Mouse (Mus musculus) limb, embryonic 10.5 days (tissue): ENCODE data around the gene Lin9. TPM values are rescaled to one million over a fixed set of nuclear protein-coding genes. Genes with fewer than 3 reads are reported as not detected.
"Not testable (repeated sequence)": the region's sequence is repeated elsewhere in the genome, so short reads cannot be mapped to it uniquely, and the experiment has no call there.

Experiments
- DNase-seq: peaks from one replicate; pipeline ENCODE4 v3.0.0-alpha.2; 2017; ENCODE audit warnings: low spot score
- H3K27ac ChIP-seq: fragments of 300-500 bp; sonication (generic); 2 replicates; pipeline ENCODE4 v1.5.1; 2016; ENCODE audit warnings: mild to moderate bottlenecking
- H3K27me3 ChIP-seq: fragments of 300-500 bp; sonication (generic); 2 replicates; pipeline ENCODE4 v1.6.1; 2016; ENCODE audit warnings: low read depth, mild to moderate bottlenecking; ENCODE audit not compliant: poor library complexity, severe bottlenecking
- H3K36me3 ChIP-seq: fragments of 300-500 bp; sonication (generic); 2 replicates; pipeline ENCODE4 v1.6.1; 2016; ENCODE audit warnings: mild to moderate bottlenecking, moderate library complexity
- H3K4me1 ChIP-seq: fragments of 300-500 bp; sonication (generic); 2 replicates; pipeline ENCODE4 v1.6.1; 2016
- H3K4me3 ChIP-seq: fragments of 300-500 bp; sonication (generic); 2 replicates; pipeline ENCODE4 v1.5.1; 2016; ENCODE audit warnings: mild to moderate bottlenecking, moderate library complexity
- H3K9me3 ChIP-seq: fragments of 300-500 bp; sonication (generic); replicated peaks from 2 replicates; pipeline ENCODE4 v1.6.1; 2016; ENCODE audit warnings: mild to moderate bottlenecking
- WGBS: fragments of 180-500 bp; shearing (Covaris S2); methylation state at CpG from one replicate; pipeline ENCODE4 v1.1.7; 2016; 5-methylcytosine and 5-hydroxymethylcytosine counted together
- polyA plus RNA-seq: library from polyadenylated mRNA; unstranded; fragments of >200 nt; fragmentation: Nextera tagmentation; extraction: Ambion mirVana; gene quantifications from 2 replicates; pipeline ENCODE4 v1.2.1, GENCODE M21; 2016

Lin9 gene
- polyA plus RNA-seq, result 18.3 and 24.9 TPM in 2 replicates

- Histone ChIP-seq H3K27me3 (no peaks in the 10 kb centered on the region), H3K36me3 (peaks cover 23% of the 10 kb centered on the region), H3K4me3 (peak within 1 kb of the TSS; percentile 93), H3K4me1 (peaks cover 39% of the 10 kb centered on the region), H3K9me3 (no peaks in the 10 kb centered on the region), H3K27ac (peak within 1 kb of the TSS; percentile 100)
- WGBS, result under 1% methylated on average over 46 of the region's 47 CpGs
- DNase-seq, result peak; percentile 98
Observed at GRCm38 (mm10) chr1:180641137-180641517, at the start of gene Lin9. TSS of gene Lin9 (plus strand) at chr1:180641150.

DNA sequence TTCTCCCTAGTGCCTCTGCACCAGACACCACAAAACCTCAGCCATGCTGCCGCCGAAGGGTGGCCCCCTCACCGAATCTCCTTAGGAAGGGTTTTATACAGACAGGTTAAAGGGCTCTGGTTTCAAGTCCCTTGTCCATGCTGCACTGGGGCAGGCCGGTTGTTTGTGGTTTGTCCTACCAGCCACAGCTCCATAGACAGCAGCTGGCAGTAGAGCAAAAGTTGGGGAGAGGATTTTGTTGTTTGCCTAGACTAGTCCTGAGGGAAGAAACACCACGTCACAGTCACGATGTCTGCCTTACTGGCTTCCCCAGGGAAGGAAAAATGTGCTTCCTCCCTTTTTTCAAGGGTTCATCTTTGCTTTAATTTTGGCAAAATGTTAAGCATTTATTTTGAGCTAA is 40.4 kb upstream of the Lin9 start:
- no peak for DNase-seq
- H3K36me3 ChIP-seq, result peaks cover 99% of the 10 kb centered on the region
- no peaks in the 10 kb centered on the region for H3K4me1 ChIP-seq
- WGBS, result 92% methylated on average over 6 of the region's 6 CpGs
- no peak overlapping the region for H3K4me3 ChIP-seq
- no peak overlapping the region for H3K27ac ChIP-seq
- no peaks in the 10 kb centered on the region for H3K27me3 ChIP-seq
- no peaks in the 10 kb centered on the region for H3K9me3 ChIP-seq

GRCm38 (mm10) chr1:180601806-180602205 is 39.1 kb upstream of the Lin9 start:
- no peak overlapping the region for H3K27ac ChIP-seq
- 92% methylated on average over 6 of the region's 6 CpGs for WGBS
- no peak for DNase-seq
- H3K27me3 ChIP-seq, result no peaks in the 10 kb centered on the region
- peaks cover 91% of the 10 kb centered on the region for H3K36me3 ChIP-seq
- no peaks in the 10 kb centered on the region for H3K9me3 ChIP-seq
- H3K4me1 ChIP-seq, result no peaks in the 10 kb centered on the region
- H3K4me3 ChIP-seq, result no peak overlapping the region

DNA sequence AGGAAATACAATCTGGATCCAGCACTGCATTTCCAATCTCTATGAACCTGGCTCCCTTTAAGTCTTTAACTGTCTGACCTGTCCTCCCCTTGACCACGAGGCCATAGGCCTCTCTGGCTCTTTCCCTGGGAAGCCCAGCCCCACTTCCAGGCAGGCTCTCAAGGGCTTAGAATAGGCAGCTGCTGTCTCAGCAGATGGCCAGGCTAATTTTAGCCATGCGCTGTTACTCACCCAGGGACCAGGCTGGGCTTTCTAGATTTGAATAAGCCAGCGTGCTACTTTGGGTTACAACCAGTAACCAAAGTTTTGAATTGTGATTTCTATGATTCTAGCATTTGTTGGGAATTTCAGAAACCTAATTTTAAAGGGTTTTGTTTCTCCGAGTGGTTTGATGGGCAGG is 36.4 kb upstream of the Lin9 start:
- 75% methylated on average over 4 of the region's 4 CpGs for WGBS
- Histone ChIP-seq H3K4me1 (no peaks in the 10 kb centered on the region), H3K4me3 (no peak overlapping the region), H3K9me3 (no peaks in the 10 kb centered on the region), H3K36me3 (peaks cover 63% of the 10 kb centered on the region), H3K27me3 (no peaks in the 10 kb centered on the region), H3K27ac (no peak overlapping the region)
- DNase-seq, result no peak

DNA sequence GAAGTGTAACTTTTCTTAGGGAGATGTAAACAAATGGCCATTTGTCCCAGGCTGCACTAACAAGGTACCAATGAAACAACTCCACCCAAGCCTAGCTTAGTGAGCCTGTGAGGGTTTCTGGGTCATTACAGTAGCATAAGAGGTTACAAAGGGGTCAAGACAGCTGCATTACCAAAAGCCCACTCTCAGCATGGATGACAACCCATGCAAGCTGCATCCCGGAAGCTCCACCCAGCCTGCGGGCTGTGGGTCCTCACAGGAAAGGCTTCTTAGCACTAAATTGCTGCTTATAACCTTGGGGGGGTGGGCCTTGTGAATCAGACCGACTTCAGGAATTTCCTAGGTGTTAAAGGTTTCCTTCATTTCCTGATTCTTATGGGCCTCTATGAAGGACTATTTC is 34.8 kb upstream of the Lin9 start:
- H3K27me3 ChIP-seq, result no peaks in the 10 kb centered on the region
- no peak overlapping the region for H3K27ac ChIP-seq
- H3K4me3 ChIP-seq, result no peak overlapping the region
- no peaks in the 10 kb centered on the region for H3K4me1 ChIP-seq
- WGBS, result 25% methylated on average over 3 of the region's 3 CpGs
- H3K9me3 ChIP-seq, result no peaks in the 10 kb centered on the region
- no peak for DNase-seq
- peaks cover 48% of the 10 kb centered on the region for H3K36me3 ChIP-seq

GRCm38 (mm10) chr1:180606796-180607577 is 34.0 kb upstream of the Lin9 start:
- Histone ChIP-seq H3K4me1 (no peaks in the 10 kb centered on the region), H3K27ac (no peak overlapping the region), H3K9me3 (0 out of 2 replicates have a peak, but pooled peaks cover 2% of the 10 kb centered on the region), H3K4me3 (no peak overlapping the region), H3K27me3 (no peaks in the 10 kb centered on the region), H3K36me3 (peaks cover 39% of the 10 kb centered on the region)
- DNase-seq, result no peak
- WGBS, result 77% methylated on average over 10 of the region's 10 CpGs

DNA sequence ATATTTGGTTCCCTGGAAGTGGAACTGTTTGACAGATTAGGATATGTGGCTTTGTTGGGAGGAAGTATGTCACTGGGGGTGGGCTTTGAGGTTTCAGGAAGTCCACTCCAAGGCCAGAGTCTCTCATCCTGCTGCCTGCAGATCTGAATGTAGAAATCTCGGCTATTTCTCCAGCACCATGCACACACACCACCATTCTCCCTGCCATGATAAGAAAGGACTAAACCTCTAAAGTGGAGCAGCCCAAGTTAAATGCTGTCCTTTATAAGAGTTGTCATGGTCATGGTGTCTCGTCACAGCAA is 33.4 kb upstream of the Lin9 start:
- no peak overlapping the region for H3K4me3 ChIP-seq
- 89% methylated on average over 2 of the region's 2 CpGs for WGBS
- no peaks in the 10 kb centered on the region for H3K27me3 ChIP-seq
- H3K4me1 ChIP-seq, result no peaks in the 10 kb centered on the region
- H3K36me3 ChIP-seq, result peaks cover 33% of the 10 kb centered on the region
- 0 out of 2 replicates have a peak, but pooled peaks cover 2% of the 10 kb centered on the region for H3K9me3 ChIP-seq
- DNase-seq, result no peak
- no peak overlapping the region for H3K27ac ChIP-seq

GRCm38 (mm10) chr1:180611842-180612241 is 29.1 kb upstream of the Lin9 start:
- not testable (repeated sequence) for H3K36me3 ChIP-seq, H3K27ac ChIP-seq, H3K4me3 ChIP-seq, H3K9me3 ChIP-seq, H3K4me1 ChIP-seq, DNase-seq, H3K27me3 ChIP-seq
- 95% methylated on average over 11 of the region's 14 CpGs for WGBS

DNA sequence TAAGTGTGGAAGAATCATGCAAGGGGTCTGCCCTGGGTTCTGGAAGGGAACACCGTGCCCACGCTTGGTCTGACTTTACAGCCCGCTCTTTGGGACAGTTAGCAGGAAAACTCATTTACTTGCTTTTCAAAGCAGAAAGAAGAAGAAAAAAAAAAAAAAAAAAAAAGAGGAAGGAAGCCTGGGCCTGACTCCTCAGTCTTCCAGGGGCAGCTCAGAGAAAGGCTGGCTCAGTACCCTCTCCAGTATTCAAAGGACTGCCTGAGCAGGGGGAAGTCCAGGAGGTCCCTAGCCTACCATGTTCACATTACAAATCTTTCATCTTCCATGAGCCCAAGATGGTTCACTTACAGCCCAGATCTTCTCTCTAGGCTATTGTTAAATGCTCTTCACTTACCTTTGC is 24.2 kb upstream of the Lin9 start:
- Histone ChIP-seq H3K4me3 (no peak overlapping the region), H3K27ac (no peak overlapping the region), H3K4me1 (no peaks in the 10 kb centered on the region), H3K9me3 (0 out of 2 replicates have a peak, but pooled peaks cover 1% of the 10 kb centered on the region), H3K36me3 (no peaks in the 10 kb centered on the region), H3K27me3 (no peaks in the 10 kb centered on the region)
- DNase-seq, result no peak
- 96% methylated on average over 3 of the region's 3 CpGs for WGBS

DNA sequence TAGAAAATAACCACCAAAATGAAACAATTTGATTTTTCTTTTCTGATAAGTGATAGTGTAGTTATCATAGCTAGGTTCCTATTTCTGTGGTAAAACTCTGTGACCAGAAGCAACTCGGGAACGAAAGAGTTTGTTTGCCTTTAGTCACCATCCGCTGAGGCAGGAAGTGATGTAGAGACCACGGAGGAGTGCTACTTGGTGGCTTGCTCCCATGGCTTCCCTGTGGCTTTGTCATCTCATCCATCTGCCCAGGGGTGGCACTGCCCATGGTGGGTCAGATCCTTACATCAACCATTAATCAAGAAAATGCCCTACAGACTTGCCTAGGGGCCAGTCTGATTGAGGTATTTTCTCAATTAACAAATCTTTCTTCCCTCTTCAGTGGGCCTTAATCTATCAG is 18.6 kb upstream of the Lin9 start:
- WGBS, result 89% methylated on average over 4 of the region's 4 CpGs
- H3K27ac ChIP-seq, result no peak overlapping the region

DNA sequence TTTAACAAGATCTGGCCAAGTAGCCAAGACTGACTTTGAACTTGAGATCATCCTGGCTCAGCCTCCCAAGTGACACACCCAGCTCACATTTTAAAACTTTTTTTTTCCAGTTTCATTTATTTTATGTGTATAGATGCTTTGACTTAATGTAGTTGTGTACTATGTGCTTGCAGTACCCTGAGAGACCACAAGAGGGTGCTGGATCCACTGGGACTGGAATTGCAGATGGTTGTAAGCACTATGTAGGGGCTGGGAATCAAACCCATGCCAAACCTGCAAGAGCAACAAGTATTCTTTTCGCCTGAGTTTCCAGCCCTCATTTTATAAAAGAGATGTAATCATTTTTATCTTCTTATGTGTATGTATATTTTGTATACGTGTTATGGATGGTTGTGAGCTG is 17.0 kb upstream of the Lin9 start:
- Histone ChIP-seq H3K9me3 (no peaks in the 10 kb centered on the region), H3K27me3 (no peaks in the 10 kb centered on the region), H3K4me1 (no peaks in the 10 kb centered on the region), H3K4me3 (no peak overlapping the region), H3K27ac (no peak overlapping the region), H3K36me3 (no peaks in the 10 kb centered on the region)
- 92% methylated on average over 2 of the region's 2 CpGs for WGBS
- no peak for DNase-seq

More for the DNA sequence above, 18.6 kb upstream of the Lin9 start:
- Histone ChIP-seq H3K9me3 (no peaks in the 10 kb centered on the region), H3K36me3 (no peaks in the 10 kb centered on the region), H3K4me3 (no peak overlapping the region), H3K27me3 (no peaks in the 10 kb centered on the region), H3K4me1 (no peaks in the 10 kb centered on the region)
- no peak for DNase-seq

GRCm38 (mm10) chr1:180626141-180626540 is 14.8 kb upstream of the Lin9 start:
- Histone ChIP-seq H3K4me1 (no peaks in the 10 kb centered on the region), H3K27ac (no peak overlapping the region), H3K9me3 (no peaks in the 10 kb centered on the region), H3K36me3 (no peaks in the 10 kb centered on the region), H3K4me3 (no peak overlapping the region), H3K27me3 (no peaks in the 10 kb centered on the region)
- DNase-seq, result no peak
- 71% methylated on average over 2 of the region's 2 CpGs for WGBS

DNA sequence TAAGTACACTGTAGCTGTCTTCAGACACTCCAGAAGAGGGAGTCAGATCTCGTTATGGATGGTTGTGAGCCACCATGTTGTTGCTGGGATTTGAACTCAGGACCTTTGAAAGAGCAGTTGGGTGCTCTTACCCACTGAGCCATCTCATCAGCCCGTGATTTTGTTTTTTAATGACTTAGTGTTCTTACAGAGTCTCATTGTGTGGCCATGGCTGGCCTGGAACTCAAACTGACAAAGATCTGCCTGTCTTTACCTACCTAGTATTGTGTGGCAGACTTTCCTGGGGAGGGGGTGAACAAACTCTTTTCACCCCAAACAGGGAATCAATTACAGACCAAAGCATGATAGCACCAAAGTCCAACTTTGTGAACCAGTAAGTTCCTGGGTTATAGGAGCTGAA is 3.2 kb upstream of the Lin9 start:
- peaks cover 26% of the 10 kb centered on the region for H3K4me1 ChIP-seq
- DNase-seq, H3K4me3 ChIP-seq, H3K27me3 ChIP-seq, H3K9me3 ChIP-seq, H3K36me3 ChIP-seq, H3K27ac ChIP-seq: not testable (repeated sequence)
- WGBS, result 93% methylated on average over 2 of the region's 2 CpGs
